Mouse (Mus musculus): Measurements from ENCODE around the gene Ranbp3l.

DNA sequence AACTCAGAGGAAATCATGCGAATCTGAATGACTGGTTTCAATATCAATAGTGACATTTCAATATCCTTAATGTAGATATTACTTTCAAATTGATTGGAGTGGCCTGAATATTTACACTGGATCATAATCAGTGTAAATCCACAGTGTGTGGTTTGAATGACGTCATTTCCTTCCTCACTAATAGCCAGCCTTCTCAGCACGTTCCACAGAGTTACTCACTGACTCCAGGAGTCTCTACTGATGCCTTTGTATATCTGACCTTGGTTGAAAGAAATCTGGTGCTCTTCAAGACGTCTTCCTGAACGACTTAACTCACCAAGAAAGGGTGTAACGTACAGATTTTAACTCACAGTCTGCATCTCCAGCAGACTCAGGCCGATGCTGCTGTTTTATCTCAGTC lies 27.7 kb downstream of the Ranbp3l start:
- TF ChIP-seq MAX (IDR thresholded peaks at IDR 0.05; ENCODE audit: low read depth), result no peak
- TF ChIP-seq POLR2A (IDR thresholded peaks at IDR 0.05; ENCODE audit: insufficient read length, low read depth), result no peak
- TF ChIP-seq TCF12 (IDR thresholded peaks at IDR 0.05; ENCODE audit: insufficient read depth, poor library complexity, severe bottlenecking), result no peak

All from myocyte (in vitro differentiated cells).